Mouse (Mus musculus) cerebellum, adult 2 months (tissue): Measurements from ENCODE around the gene Csk.

Experiments
- CTCF ChIP-seq: fragments of 200-500 bp; IDR thresholded peaks from 2 replicates; pipeline ENCODE4 v1.5.1; 2011; ENCODE audit warnings: low read depth, mild to moderate bottlenecking, control low read depth, low read length, moderate library complexity, borderline replicate concordance; ENCODE audit not compliant: insufficient read depth
- POLR2A ChIP-seq: fragments of 200-500 bp; IDR thresholded peaks from 2 replicates; pipeline ENCODE4 v1.6.1; 2011; ENCODE audit warnings: low read length, control low read depth, borderline replicate concordance; ENCODE audit not compliant: insufficient read depth

- no peak for TF ChIP-seq POLR2A
- TF ChIP-seq CTCF = no peak
These were observed 11.5 kb downstream of the Csk start for GRCm38 (mm10) chr9:57641775-57642550.
